Mouse (Mus musculus): ENCODE results near the gene 9130008F23Rik. TPM values are rescaled to one million over a fixed set of nuclear protein-coding genes. Genes with fewer than 3 reads are reported as not detected.

9130008F23Rik gene
- polyA plus RNA-seq (2017; shearing (Covaris generic)) = 1 to 10 TPM in 1 of 3 experiments, not detected in 2; 1.8 TPM

GRCm38 (mm10) chr17:40879924-40880691 is at the start of gene 9130008F23Rik:
9130008F23Rik (minus strand) TSS chr17:40880559.
- peak; percentile 21 for ATAC-seq

GRCm38 (mm10) chr17:40915499-40915898 is 35.1 kb upstream of the 9130008F23Rik start:
- no peak for ATAC-seq

DNA sequence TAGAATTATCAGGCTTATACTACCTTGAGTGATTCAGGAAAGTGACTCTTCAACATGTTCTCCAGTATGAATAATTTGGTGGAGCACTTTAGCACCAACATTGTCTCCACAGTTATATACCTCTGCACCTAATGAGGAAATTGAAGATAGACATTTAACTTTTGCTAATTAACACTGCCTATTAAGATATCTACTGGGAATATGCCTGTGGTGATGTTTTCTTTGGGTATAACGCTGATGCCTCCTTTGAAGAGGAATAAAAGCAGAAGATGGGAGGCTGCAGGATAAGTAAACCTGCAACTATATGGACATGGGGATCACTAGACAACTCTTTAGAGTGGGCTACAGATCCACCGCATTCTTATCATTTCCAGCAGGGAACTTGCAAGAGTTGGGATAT is 33.9 kb upstream of the 9130008F23Rik start, which contains the start of gene Glyatl3:
Glyatl3 (minus strand) TSS at position 101 of the 400 bp plus-strand sequence.
- ATAC-seq = no peak

DNA sequence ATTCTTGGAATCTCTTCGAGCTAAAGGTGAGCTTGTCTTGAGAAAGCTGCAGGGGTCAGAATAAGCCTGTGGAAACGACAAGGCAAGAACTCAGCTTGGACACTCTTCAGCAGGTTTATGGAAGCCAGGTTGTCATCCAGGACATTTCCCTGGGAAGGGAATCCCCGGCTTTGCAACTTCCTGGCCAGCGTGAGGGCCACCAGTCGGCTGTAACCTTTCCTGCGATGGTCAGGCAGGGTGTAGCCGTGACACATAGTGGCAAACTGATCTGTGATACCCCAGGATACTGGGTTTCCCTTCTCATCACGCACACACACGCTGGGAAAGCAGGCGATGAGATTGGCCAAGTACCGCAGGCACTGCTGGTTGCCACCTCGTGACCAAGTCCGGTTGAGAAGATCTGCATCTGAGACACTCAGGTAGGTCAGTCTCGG is 24.4 kb upstream of the 9130008F23Rik start:
- ATAC-seq = no peak

GRCm38 (mm10) chr17:40904056-40904597 is 23.8 kb upstream of the 9130008F23Rik start:
- no peak for ATAC-seq

GRCm38 (mm10) chr17:40903345-40903744 is 23.0 kb upstream of the 9130008F23Rik start:
- no peak for ATAC-seq

- ATAC-seq = no peak
These were observed 19.5 kb upstream of the 9130008F23Rik start for GRCm38 (mm10) chr17:40899783-40900363.

DNA sequence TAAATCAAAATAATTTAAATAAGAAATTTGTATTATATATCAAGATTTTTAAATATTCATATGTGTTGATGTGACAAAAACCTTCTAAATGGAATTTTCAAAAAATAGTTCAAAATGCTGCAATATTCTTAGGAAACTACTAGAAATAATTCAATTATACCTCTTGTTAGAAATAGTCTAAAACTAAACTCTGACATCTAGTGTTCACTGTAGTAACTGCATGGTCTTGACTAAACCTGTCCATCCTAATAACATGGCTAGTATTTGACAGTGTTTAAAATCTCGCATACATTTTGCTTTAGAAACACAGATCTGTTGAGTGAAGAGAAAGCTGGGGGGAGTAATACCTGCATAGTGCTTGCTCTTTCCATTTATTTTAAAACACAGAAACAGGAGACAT is 16.5 kb upstream of the 9130008F23Rik start:
- ATAC-seq = no peak

GRCm38 (mm10) chr17:40887849-40888536 is 7.6 kb upstream of the 9130008F23Rik start:
- no peak for ATAC-seq

DNA sequence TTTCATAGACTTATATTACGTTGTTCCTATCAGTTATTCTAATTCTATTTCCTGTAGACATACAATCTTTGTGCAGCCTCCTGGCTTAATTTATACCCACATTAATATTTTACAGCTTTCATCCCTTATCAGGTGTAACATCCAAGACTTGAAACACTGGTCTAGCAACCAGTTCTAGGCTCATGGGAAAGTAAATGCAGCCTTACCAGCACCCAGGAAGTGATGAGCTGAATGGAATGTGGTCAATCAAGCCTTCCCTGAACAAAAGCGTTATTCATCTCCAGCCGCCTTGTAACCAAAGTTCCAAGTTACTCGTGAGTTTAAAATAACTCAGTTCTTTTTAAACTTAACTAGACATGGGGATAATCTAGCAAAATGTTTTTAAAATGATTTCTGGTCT is 4.8 kb upstream of the 9130008F23Rik start:
- no peak for ATAC-seq

GRCm38 (mm10) chr17:40882172-40882571 is 1.8 kb upstream of the 9130008F23Rik start:
- ATAC-seq = no peak

DNA sequence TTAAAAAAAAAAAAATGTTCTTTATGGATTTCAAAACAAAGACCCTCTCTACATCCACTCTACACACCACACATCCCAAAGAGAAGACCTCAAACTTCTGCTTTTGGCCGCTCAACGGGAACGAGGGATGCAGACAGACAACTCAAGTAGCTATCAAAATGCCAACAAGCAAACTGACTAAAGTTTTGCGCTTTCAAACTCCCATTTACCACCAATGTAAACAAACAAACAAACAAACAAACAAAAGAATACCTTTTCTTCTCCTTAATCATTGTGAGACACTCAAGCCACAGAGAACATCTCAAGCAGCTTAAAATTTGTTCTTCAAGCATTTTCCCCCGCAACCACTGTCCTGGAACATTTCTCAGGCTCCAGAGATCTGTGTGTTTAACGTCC is 833 bp downstream of the 9130008F23Rik start:
- ATAC-seq = no peak

DNA sequence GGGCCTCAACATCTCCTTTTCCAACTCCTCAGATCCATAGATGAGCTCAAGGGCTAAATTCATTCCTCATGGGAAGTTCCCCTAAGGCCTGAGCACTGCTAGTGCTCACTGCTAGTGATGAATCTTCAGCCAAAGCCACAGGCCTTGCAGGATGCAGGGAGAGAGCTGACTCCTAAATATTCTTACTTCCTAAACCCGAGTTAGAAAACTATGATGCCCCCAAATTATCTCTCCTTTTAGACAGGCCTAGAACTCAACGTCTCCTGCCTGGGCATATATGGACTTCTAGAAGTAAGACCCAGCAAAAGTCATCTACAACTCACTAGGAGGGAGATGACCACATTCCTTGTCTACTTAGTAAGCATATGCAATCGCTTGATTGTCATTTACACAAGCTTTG is 2.6 kb downstream of the 9130008F23Rik start:
- no peak for ATAC-seq

DNA sequence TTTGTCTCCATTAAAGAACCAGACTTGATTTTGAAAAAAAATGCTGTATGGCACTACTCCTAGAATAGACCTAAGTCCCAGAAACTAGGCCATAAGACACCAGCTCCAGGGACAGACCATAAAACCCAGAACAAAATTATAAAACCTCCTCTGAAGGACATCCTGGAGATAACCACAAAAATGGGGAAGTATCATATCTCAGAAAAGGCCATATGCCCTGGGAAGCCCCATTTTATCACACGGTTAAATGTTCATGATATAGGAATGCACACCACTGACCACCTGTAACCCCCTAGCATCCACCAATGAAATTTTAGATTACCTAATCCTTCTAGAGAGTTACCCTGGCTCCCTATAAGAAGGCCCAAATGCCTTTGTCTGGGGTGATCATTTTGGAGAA is 4.8 kb downstream of the 9130008F23Rik start:
- no peak for ATAC-seq

- ATAC-seq = no peak
These were observed 5.7 kb downstream of the 9130008F23Rik start for GRCm38 (mm10) chr17:40874701-40875100.

DNA sequence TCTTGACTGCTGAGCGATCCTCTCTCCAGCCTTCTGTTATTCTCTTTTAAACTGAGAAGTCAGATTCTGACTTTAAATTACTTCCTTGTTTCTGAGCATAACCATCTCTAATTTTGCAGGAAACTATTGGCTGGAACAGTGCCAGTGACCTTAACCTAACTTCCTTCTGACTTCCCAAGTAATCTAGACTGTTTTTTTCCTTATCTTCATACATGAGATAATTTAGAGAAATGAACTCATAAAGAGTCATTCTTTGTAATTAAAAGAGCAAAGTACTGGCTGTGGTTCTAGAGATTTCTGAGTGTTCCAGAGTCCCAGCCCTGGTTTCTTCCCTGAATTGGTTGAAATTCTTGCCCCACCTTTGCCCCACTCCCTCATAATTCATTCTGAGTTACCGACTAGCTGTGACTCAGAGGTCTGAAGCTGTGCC is 6.8 kb downstream of the 9130008F23Rik start:
- no peak for ATAC-seq

- ATAC-seq = no peak
These were observed 7.7 kb downstream of the 9130008F23Rik start for GRCm38 (mm10) chr17:40872626-40873025.

GRCm38 (mm10) chr17:40868952-40869747 is 11.2 kb downstream of the 9130008F23Rik start:
- ATAC-seq = no peak

- ATAC-seq = no peak
These were observed 25.3 kb downstream of the 9130008F23Rik start for GRCm38 (mm10) chr17:40855065-40855464.

DNA sequence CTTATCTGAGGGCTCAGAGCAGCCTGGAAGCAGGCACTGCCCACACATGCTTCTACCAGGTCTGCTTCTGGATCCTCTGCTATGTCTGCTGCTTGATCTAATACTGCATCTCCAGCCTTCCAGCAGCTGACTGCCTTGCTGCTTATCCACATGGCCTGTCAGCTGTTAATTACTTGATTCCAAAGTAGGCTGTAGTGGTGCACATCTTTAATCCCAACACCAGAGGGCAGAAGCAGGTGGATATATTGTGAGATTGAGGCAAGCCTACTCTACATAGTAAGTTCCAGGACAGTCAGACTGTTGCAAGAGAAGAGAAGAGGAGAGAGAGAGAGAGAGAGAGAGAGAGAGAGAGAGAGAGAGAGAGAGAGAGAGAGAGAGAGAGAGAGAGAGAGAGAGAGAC is 43.1 kb downstream of the 9130008F23Rik start:
- no peak for ATAC-seq

- ATAC-seq = no peak
These were observed 48.5 kb downstream of the 9130008F23Rik start for GRCm38 (mm10) chr17:40831870-40832269.
